Mouse (Mus musculus) CD4-positive helper T cell, adult 2 months (primary cell): ENCODE data around the gene Stx2.

Experiments used
- DNase-seq: peaks from one replicate; pipeline ENCODE4 v3.0.0-alpha.2; 2012; ENCODE audit warnings: low read depth, missing footprints, low spot score

Gene Stx2

GRCm38 (mm10) chr5:129008412-129008826 is at the start of gene Stx2:
Gene Stx2, minus strand, starts transcription at chr5:129008574.
- peak; percentile 91 for DNase-seq

GRCm38 (mm10) chr5:129054675-129055284 is 46.4 kb upstream of the Stx2 start:
- DNase-seq, result no peak

DNA sequence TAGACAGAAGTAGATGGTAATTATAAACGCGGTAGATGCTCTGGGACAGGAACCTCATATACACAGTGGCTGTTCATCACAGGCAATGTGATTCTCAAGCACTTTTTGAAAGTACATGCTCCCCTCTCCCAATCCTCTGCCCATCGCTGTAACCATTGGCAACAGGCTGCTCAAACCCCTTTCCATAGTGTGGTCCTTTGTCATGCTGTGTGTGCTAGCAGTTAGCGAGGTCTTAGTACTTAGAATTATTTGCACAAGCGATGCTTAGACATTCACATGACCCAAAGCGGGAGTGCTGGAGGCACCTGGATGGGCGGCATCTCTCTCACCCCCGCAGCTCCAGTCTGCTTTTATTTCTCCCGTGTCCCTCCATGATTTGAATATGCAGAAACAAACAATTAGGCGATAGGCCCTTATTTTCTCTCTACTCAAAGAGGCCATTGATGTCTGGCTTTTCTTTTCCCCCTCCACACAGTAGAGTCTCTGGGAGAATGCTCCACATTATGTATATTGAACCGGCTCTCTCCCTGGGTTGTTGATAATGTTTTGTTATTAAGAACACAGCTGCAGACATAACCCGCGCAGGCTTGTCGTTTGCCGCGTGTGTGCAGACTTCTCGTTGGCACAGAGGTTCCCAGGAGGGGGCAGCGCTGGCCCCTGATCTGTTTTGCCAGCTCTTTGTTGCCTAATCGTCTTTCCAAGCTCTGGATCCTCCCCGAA is 44.4 kb upstream of the Stx2 start:
- no peak for DNase-seq

- no peak for DNase-seq
Observed at GRCm38 (mm10) chr5:129051910-129052309, 43.5 kb upstream of the Stx2 start.

DNA sequence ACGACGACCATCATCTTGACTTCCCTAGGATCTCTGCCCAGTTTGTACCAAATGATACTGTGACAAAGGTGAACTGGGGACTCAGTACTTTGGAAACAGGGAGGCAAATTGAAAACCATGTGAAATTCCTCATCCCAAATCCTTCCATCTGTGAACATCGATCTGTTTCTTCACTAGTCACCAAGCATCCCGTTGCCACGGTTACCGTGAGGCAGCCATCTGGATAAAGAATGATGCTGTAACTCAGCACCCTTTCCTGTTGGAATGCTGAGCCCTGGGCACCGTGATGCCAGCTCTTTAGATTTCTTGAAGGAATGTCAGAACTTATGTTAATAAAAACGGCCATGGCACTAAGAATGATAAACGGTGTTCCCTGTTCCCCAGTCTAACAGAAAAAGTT is 41.0 kb upstream of the Stx2 start:
- no peak for DNase-seq

- DNase-seq, result no peak
Observed at GRCm38 (mm10) chr5:129045641-129046580, 37.5 kb upstream of the Stx2 start.

GRCm38 (mm10) chr5:129037739-129038138 is 29.4 kb upstream of the Stx2 start:
- DNase-seq, result no peak

GRCm38 (mm10) chr5:129036678-129037077 is 28.3 kb upstream of the Stx2 start:
- DNase-seq, result no peak

DNA sequence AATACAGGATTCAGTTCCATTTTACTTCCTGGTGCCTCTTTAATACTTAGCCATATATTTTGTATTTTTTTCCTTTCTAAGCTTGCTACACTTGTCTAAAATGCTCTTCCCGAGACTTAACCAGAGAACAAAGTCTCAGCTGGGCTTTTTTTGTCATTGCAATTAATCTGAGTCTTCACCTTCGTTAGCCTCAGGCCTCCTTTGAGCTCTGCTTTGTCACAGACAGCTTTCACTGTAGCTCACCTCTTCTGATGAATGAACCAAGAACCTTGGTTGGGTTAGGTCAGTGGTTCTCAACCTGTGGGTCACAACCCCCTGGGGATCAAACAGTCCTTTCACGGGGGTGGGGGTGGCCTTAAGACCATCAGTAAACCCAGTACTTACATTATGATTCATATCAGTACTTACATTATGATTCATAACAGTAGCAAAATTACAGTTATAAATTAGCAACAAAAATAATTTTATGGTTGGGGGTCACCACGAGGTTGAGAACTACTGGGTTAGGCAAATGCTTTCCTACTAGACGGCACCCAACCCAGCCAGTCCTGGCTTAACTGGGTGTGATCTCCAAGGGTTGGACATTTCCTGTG is 20.9 kb upstream of the Stx2 start:
- DNase-seq, result no peak

DNA sequence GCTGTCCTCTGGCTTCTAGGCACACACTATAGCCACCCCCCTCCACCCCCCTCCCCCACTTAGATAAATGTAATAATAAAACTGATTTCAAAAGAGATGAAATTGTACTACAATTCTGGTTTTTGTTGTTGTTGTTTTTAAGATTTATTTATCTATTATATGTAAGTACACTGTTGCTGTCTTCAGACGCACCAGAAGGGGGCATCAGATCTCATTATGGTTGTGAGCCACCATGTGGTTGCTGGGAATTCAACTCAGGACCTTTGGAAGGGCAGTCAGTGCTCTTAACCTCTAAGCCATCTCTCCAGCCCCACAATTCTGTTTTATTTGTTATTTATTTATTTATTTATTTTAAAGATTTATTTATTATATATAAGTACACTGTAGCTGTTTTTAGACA is 18.3 kb upstream of the Stx2 start:
- DNase-seq, result no peak

DNA sequence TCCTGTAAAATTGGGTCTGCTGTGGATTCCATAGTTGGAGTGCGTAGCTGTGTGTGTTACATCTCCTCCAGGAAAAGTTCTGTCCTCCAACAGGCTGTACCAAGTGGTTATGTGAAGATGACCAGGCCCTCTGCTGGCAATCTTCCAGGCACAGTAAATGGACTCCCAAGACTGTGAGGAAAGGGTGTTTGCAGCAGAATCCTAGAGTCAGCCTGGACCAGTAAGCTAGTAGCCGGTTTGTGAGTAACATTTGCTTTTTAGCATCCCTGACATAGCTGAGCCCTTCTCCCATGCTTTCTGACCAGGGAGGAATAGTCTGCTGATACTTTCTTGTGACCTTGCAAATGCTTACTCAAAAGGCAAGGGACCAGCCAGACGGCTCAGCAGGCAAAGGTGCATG is 17.8 kb upstream of the Stx2 start:
- DNase-seq, result no peak

DNA sequence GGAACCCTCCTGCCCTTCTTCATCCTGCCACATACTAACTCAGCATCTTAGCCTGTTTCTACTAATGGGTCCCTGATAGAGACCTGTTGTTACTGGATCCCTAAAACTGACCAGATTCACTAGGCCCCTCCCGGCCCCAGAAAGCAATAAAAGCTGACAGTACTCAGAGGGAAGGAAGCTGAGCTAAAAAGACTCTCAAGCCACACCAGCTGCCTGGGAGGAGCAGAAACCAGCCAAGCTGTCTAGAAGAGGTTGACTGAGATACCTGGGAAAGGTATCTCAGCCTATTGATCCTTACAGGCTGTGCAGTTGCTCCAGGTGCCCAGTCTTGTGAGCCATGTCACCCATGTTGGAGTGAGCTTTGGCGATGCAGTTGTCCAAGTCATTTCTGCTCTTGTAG is 17.4 kb upstream of the Stx2 start:
- DNase-seq, result no peak

GRCm38 (mm10) chr5:129025048-129025447 is 16.7 kb upstream of the Stx2 start:
- no peak for DNase-seq

- peak; percentile 24 for DNase-seq
Observed at GRCm38 (mm10) chr5:129020731-129021130, 12.4 kb upstream of the Stx2 start.

DNA sequence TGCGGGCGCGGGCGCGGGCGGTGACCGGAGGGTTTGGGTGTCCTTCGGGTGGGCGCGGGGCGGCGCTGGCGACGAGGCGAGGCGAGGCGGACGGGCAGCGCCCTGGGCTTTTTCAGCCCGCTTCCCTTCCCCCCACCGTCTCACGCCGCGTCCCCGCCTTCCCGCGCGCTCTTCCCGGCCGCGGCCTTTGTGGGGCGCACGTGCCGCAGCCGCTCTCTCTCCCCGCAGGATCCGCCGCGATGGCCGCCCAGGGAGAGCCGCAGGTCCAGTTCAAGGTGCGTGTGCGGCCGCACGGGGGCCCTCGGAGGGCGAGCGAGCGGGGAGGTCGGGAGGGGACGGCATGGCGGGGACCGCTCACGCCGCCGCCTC is 11.9 kb upstream of the Stx2 start:
- DNase-seq, result no peak

DNA sequence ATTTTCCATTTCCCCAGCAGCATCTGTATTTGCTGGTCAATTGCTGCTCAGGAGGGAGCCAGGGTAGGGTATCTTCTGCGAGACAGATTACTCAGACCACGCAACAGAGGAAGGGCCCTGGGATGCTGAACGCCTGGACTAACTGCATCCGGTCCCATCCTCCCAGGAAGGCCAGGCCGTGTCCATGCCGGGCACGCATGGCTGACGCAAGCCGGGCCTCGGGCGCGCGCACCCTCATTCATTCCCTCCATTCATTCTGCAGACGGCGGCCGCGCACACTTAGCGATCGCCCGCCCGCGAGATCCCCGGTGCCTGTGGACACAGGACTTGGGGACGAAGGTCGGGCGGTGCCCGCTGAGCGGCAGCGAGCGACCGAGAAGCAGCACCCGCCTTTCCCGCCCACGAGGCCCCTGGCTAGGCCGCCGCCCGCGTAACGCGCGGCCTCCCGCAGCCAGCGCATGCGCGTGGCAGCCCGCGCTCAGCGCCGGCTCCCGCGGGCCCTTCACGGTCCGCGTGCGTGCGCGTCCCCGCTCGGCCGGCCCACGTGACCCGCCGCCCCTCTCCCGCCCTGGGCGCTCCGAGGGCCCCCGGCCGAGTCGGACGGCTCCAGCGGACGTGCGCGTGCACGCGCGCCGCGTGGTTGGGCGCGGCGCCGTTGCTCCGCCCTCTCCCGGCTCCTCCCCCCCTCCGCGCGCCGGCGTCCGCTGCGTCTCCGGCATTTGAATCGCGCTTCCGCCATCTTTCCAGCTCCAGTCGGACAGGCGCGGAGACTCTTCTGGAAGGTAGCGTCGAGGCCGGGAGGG is 11.3 kb upstream of the Stx2 start, which contains the start of gene Ran:
Ran (plus strand) TSS at position 573 of the 803 bp plus-strand sequence.
- DNase-seq, result peak; percentile 98

DNA sequence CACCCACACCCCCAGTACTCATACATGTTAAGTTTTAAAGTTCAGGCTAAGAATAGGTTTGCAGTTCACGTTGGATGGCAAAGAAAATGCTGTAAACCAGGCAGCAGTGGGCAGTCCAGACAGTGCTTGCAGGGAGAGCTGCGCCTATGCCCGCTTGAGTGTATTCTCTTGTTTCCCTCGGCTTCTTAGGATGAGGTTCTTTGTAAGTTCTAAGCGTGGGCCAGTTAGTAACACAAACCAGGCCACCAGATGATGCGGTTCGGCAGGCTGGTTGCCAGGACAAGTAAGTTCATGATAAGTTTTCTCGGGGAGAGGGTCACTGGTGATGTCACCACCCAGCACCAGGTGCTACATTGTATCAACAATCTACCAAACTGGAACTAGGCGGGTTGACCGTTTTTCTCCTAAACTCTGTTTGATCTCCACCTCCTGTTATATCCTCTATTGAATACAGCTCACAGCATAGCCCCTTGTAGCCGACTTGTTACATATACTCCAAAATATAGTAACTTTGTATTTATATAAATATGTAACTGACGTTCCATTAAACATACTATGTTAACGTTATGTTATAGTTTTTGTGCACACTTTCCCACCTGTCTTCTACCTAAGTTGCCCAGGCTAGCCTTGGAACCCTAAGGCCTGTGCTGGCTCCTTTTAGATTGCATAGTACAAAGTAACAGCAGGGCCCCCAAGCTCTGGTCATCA is 10.6 kb upstream of the Stx2 start:
- DNase-seq, result no peak

DNA sequence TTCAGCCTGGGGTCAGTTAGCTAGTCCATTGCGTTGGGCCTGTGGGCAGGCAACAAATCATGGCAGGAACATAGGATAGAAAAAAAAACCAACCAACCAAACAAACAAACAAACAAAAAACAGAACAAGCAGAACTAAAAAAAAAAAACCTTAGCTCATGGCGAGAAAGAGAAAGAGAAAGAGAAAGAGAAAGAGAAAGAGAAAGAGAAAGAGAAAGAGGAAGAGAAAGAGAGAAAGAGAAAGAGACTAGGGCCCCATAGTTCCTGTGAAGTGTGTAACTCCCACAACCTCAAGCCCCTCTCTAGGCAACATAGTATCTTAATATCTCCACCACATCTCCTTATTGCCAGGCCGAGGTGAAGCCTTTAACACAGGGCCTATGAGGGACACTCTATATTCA is 8.0 kb upstream of the Stx2 start:
- peak; percentile 41 for DNase-seq

DNA sequence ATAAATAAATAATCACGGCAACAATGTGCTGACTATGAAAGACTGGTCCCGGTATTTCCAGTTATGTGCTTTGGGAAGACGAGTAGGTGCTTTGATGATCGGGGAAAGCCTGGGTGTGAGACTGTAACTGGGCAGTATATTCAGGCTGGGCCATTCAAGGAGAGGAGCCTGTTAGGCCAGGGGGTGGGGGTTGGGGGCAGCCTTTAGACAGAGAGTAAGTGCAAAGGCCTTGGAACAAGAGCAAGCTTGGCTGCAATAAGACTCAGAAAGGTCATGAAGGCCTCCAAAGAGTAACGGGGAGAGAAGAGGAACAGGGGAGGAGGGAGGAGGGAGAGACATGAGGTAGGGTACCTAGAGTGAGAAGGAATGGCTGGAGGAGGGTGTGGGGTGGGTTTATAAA is 7.2 kb upstream of the Stx2 start:
- DNase-seq, result no peak

DNA sequence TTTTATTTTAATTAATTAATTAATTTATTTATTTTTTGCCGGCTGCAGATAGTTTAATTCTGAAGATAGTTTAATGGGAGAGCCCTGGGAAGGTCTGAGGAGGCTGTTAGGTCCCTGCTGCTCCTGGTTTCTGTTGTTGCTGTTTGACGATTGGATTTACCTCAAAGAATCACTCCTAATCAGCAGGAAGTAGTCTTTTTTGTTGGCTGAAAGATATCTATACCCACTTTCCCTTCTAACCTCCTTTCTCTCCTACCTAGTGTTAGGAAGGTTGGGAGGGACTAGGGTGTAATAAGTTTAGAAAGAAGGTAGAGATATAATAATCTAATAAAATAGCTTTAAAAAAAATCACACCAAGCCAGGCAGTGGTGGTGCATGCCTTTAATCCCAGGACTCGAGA is 6.6 kb upstream of the Stx2 start:
- no peak for DNase-seq

- no peak for DNase-seq
Observed at GRCm38 (mm10) chr5:129010937-129011336, 2.6 kb upstream of the Stx2 start.
